8 mouse cellular contexts compared by ENCODE assay signal in genomic region chrX:98937555-98938294, GRCm38 (mm10). TPM values are rescaled to one million over a fixed set of nuclear protein-coding genes. Genes with fewer than 3 reads are reported as not detected.
DNase-seq lines count a peak whose midpoint lies in the region; ATAC-seq and TF ChIP-seq lines count a peak whose summit lies in the region.

No protein-coding gene starts in this region.

- H3K4me2 ChIP-seq in heart, embryonic 12.5 days, result peak overlapping the region; percentile 69
- H3K4me2 ChIP-seq in kidney, postnatal 0 days (ENCODE audit: low read length), result peak overlapping the region; percentile 51
- H3K4me2 ChIP-seq in liver, embryonic 12.5 days, result peak overlapping the region; percentile 76
- H3K4me2 ChIP-seq in stomach, embryonic 15.5 days, result peak overlapping the region; percentile 60

- peak; percentile 91 for ATAC-seq in heart, embryonic 12.5 days (ENCODE audit: insufficient number of reproducible peaks, low FRiP score)
- ATAC-seq in kidney, postnatal 0 days (replicated peaks; ENCODE audit: low FRiP score, low read depth), result peak; percentile 82
- peak; percentile 89 for ATAC-seq in liver, embryonic 12.5 days
- peak; percentile 89 for ATAC-seq in stomach, embryonic 15.5 days (ENCODE audit: insufficient read depth, low FRiP score, low read depth)

- peak; percentile 78 for TF ChIP-seq CTCF in C2C12 (IDR thresholded peaks at IDR 0.05; ENCODE audit: control insufficient read depth, insufficient read depth, insufficient read length)
- peak; percentile 75 for TF ChIP-seq CTCF in brain, embryonic 14.5 days (IDR thresholded peaks at IDR 0.05; ENCODE audit: borderline replicate concordance, extremely low read depth, insufficient read depth, insufficient read length)
- peak; percentile 80 for TF ChIP-seq CTCF in kidney, postnatal 0 days (IDR thresholded peaks at IDR 0.05; ENCODE audit: low read depth)

- peak; percentile 97 for DNase-seq in brain, embryonic 14.5 days (ENCODE audit: low read depth)
- peak; percentile 87 for DNase-seq in kidney, postnatal 0 days (ENCODE audit: low spot score)
- peak; percentile 90 to 92 for DNase-seq in natural killer cell, adult 2 months (ENCODE audit: low spot score in 2 of 2)

- peaks cover 22% of the 10 kb centered on the region for H3K4me1 ChIP-seq in erythroblast, embryonic 14.5 days (ENCODE audit: control insufficient read depth)
- 0 out of 2 replicates have a peak, but pooled peaks cover 7% of the 10 kb centered on the region for H3K4me1 ChIP-seq in heart, embryonic 12.5 days (replicated peaks)
- no peaks in the 10 kb centered on the region for H3K4me1 ChIP-seq in kidney, postnatal 0 days (replicated peaks; ENCODE audit: insufficient read depth, low read length)
- H3K4me1 ChIP-seq in liver, embryonic 12.5 days, result peaks cover 11% of the 10 kb centered on the region
- no peaks in the 10 kb centered on the region for H3K4me1 ChIP-seq in stomach, embryonic 15.5 days

- H3K79me3 ChIP-seq in C2C12 (ENCODE audit: low read depth), result peaks cover 11% of the 10 kb centered on the region

- H3ac ChIP-seq in C2C12 (ENCODE audit: control insufficient read depth, insufficient read length, low read depth), result peak overlapping the region; percentile 92

- peaks cover 17% of the 10 kb centered on the region for H3K9me3 ChIP-seq in erythroblast, embryonic 14.5 days (ENCODE audit: control insufficient read depth, low read length)
- no peaks in the 10 kb centered on the region for H3K9me3 ChIP-seq in heart, embryonic 12.5 days (replicated peaks)
- no peaks in the 10 kb centered on the region for H3K9me3 ChIP-seq in kidney, postnatal 0 days (replicated peaks; ENCODE audit: low read length)
- H3K9me3 ChIP-seq in liver, embryonic 12.5 days (replicated peaks), result no peaks in the 10 kb centered on the region
- H3K9me3 ChIP-seq in stomach, embryonic 15.5 days, result no peaks in the 10 kb centered on the region

- no peaks in the 10 kb centered on the region for H3K27me3 ChIP-seq in C2C12 (ENCODE audit: control insufficient read depth, insufficient read depth, insufficient read length)
- no peaks in the 10 kb centered on the region; the same call in 1 of the 2 replicates for H3K27me3 ChIP-seq in erythroblast, embryonic 14.5 days (ENCODE audit: control insufficient read depth)
- no peaks in the 10 kb centered on the region for H3K27me3 ChIP-seq in heart, embryonic 12.5 days (replicated peaks)
- H3K27me3 ChIP-seq in kidney, postnatal 0 days (ENCODE audit: insufficient read depth, low read length), result no peaks in the 10 kb centered on the region
- no peaks in the 10 kb centered on the region for H3K27me3 ChIP-seq in liver, embryonic 12.5 days (replicated peaks)
- H3K27me3 ChIP-seq in stomach, embryonic 15.5 days (replicated peaks), result no peaks in the 10 kb centered on the region

- WGBS in heart, embryonic 12.5 days, result 12% methylated on average over 57 of the region's 57 CpGs
- 29% methylated on average over 57 of the region's 57 CpGs for WGBS in kidney, postnatal 0 days
- WGBS in liver, embryonic 12.5 days (ENCODE audit: insufficient replicate concordance), result 8% methylated on average over 57 of the region's 57 CpGs
- 28% methylated on average over 57 of the region's 57 CpGs for WGBS in stomach, embryonic 15.5 days

- peaks cover 16% of the 10 kb centered on the region for H3K79me2 ChIP-seq in C2C12 (ENCODE audit: control insufficient read depth, insufficient read depth)

- no peaks in the 10 kb centered on the region for H3K36me3 ChIP-seq in C2C12 (ENCODE audit: control insufficient read depth, insufficient read depth)
- peaks cover 20% of the 10 kb centered on the region for H3K36me3 ChIP-seq in erythroblast, embryonic 14.5 days (ENCODE audit: control insufficient read depth)
- H3K36me3 ChIP-seq in heart, embryonic 12.5 days, result 0 out of 2 replicates have a peak, but pooled peaks cover 5% of the 10 kb centered on the region
- H3K36me3 ChIP-seq in kidney, postnatal 0 days (ENCODE audit: insufficient read depth, low read length), result no peaks in the 10 kb centered on the region
- H3K36me3 ChIP-seq in liver, embryonic 12.5 days, result peaks cover 18% of the 10 kb centered on the region
- no peaks in the 10 kb centered on the region for H3K36me3 ChIP-seq in stomach, embryonic 15.5 days

- no peak for TF ChIP-seq POLR2A in brain, embryonic 14.5 days (IDR thresholded peaks at IDR 0.05; ENCODE audit: borderline replicate concordance, extremely low read depth, insufficient read depth, insufficient read length, poor library complexity, severe bottlenecking)

- H3K4me3 ChIP-seq in C2C12 (ENCODE audit: insufficient read depth, poor library complexity, severe bottlenecking), result peak overlapping the region; percentile 56
- H3K4me3 ChIP-seq in erythroblast, embryonic 14.5 days (replicated peaks), result peak overlapping the region; percentile 72
- peak overlapping the region; percentile 62 for H3K4me3 ChIP-seq in heart, embryonic 12.5 days
- H3K4me3 ChIP-seq in kidney, postnatal 0 days (replicated peaks; ENCODE audit: low read depth, low read length), result peak overlapping the region; percentile 46
- peak overlapping the region; percentile 69 for H3K4me3 ChIP-seq in liver, embryonic 12.5 days
- peak overlapping the region; percentile 64 for H3K4me3 ChIP-seq in stomach, embryonic 15.5 days (replicated peaks)

- H3K9ac ChIP-seq in heart, embryonic 12.5 days, result peak overlapping the region; percentile 76
- H3K9ac ChIP-seq in kidney, postnatal 0 days (ENCODE audit: low read depth, low read length), result peak overlapping the region; percentile 61
- peak overlapping the region; percentile 79 for H3K9ac ChIP-seq in liver, embryonic 12.5 days
- peak overlapping the region; percentile 48; the same call in 1 of the 2 replicates for H3K9ac ChIP-seq in stomach, embryonic 15.5 days

- H3K27ac ChIP-seq in heart, embryonic 12.5 days (ENCODE audit: poor library complexity, severe bottlenecking), result peak overlapping the region; percentile 93
- H3K27ac ChIP-seq in kidney, postnatal 0 days, result peak overlapping the region; percentile 90
- peak overlapping the region; percentile 91 for H3K27ac ChIP-seq in liver, embryonic 12.5 days
- H3K27ac ChIP-seq in stomach, embryonic 15.5 days, result peak overlapping the region; percentile 96

TF ChIP-seq in C2C12, 6 proteins besides CTCF, POLR2A, EP300 and RAD21:
- TF ChIP-seq USF1 (IDR thresholded peaks at IDR 0.05; ENCODE audit: low read depth) (no peak), CEBPB (IDR thresholded peaks at IDR 0.05; ENCODE audit: low read depth) (no peak), FOSL1 (IDR thresholded peaks at IDR 0.05; ENCODE audit: insufficient read depth, low read length, poor library complexity, severe bottlenecking) (no peak), MAX (IDR thresholded peaks at IDR 0.05) (peak; percentile 16), MYOG (IDR thresholded peaks at IDR 0.05; ENCODE audit: control insufficient read depth, extremely low read depth, insufficient read length) (no peak)

RNA-seq across cellular contexts. Expression of gene Yipf6, which starts 1.6 kb away (rescaled TPM):
- 11.3 TPM for polyA plus RNA-seq in C2C12 (2012; fragmentation: generic; extraction: Trizol)
- 15.8 and 17.8 TPM in 2 replicates for polyA plus RNA-seq in brain, embryonic 14.5 days (2012; rRNA removed)
- polyA plus RNA-seq in erythroblast, embryonic 14.5 days (2012), result 0.52 and 0.73 TPM in 2 replicates
- 18.6 and 19.6 TPM in 2 replicates for polyA plus RNA-seq in heart, embryonic 12.5 days (2016; fragmentation: Nextera tagmentation; extraction: Ambion mirVana)
- 21.2 and 22.3 TPM in 2 replicates for polyA plus RNA-seq in kidney, postnatal 0 days (2015; fragmentation: Nextera tagmentation; extraction: Ambion mirVana)
- polyA plus RNA-seq in liver, embryonic 12.5 days (2016; fragmentation: Nextera tagmentation; extraction: Ambion mirVana), result 15.1 and 15.5 TPM in 2 replicates
- 28.1 and 28.5 TPM in 2 replicates for polyA plus RNA-seq in stomach, embryonic 15.5 days (2015; fragmentation: Nextera tagmentation; extraction: Ambion mirVana)

RNA-seq across cellular contexts. Expression of gene Ophn1, which starts 46.9 kb away (rescaled TPM):
- 1.3 TPM for polyA plus RNA-seq in C2C12 (2012; fragmentation: generic; extraction: Trizol)
- polyA plus RNA-seq in brain, embryonic 14.5 days (2012; rRNA removed), result 23.7 and 26.6 TPM in 2 replicates
- not detected in 2 replicates for polyA plus RNA-seq in erythroblast, embryonic 14.5 days (2012)
- polyA plus RNA-seq in heart, embryonic 12.5 days (2016; fragmentation: Nextera tagmentation; extraction: Ambion mirVana), result 11.0 and 11.2 TPM in 2 replicates
- 10.9 and 13.0 TPM in 2 replicates for polyA plus RNA-seq in kidney, postnatal 0 days (2015; fragmentation: Nextera tagmentation; extraction: Ambion mirVana)
- 3.5 and 4.1 TPM in 2 replicates for polyA plus RNA-seq in liver, embryonic 12.5 days (2016; fragmentation: Nextera tagmentation; extraction: Ambion mirVana)
- 11.5 and 12.2 TPM in 2 replicates for polyA plus RNA-seq in stomach, embryonic 15.5 days (2015; fragmentation: Nextera tagmentation; extraction: Ambion mirVana)

Comparison
In these comparisons a context has a peak if more than half of its experiments do, and no peak if none do; other contexts are left out.
1. Peak in every context shown above with its lines: DNase-seq, ATAC-seq, H3K4me3 ChIP-seq and H3K27ac ChIP-seq.